Mouse (Mus musculus): ENCODE results near the gene Klhl12.
"Not testable (repeated sequence)": the region's sequence is repeated elsewhere in the genome, so short reads cannot be mapped to it uniquely, and the experiment has no call there.

GRCm38 (mm10) chr1:134519201-134519600, 63.9 kb downstream of the Klhl12 start:
- not testable (repeated sequence) for TF ChIP-seq CTCF (IDR thresholded peaks at IDR 0.05; ENCODE audit: control insufficient read depth, insufficient read depth, insufficient read length); MAX (IDR thresholded peaks at IDR 0.05); FOSL1 (IDR thresholded peaks at IDR 0.05; ENCODE audit: insufficient read depth, low read length, poor library complexity, severe bottlenecking); USF1 (IDR thresholded peaks at IDR 0.05; ENCODE audit: low read depth); MYOD1 (IDR thresholded peaks at IDR 0.05; ENCODE audit: control insufficient read depth, insufficient read length, low read depth); CEBPB (IDR thresholded peaks at IDR 0.05; ENCODE audit: low read depth); MYOG (IDR thresholded peaks at IDR 0.05; ENCODE audit: control insufficient read depth, extremely low read depth, insufficient read length)

Measured in C2C12 (cell line).